Mouse (Mus musculus) gastrocnemius, postnatal 14 days (tissue): Measurements from ENCODE around the gene Phldb1. TPM values are rescaled to one million over a fixed set of nuclear protein-coding genes. Genes with fewer than 3 reads are reported as not detected.
"Not testable (repeated sequence)": the region's sequence is repeated elsewhere in the genome, so short reads cannot be mapped to it uniquely, and the experiment has no call there.

Source experiments
- DNase-seq: peaks from one replicate; pipeline ENCODE4 v3.0.0; 2021; ENCODE audit warnings: mixed read lengths
- intact Hi-C: fragments of 180-260 bp; cut with DNase I; formaldehyde crosslinking; loops from one replicate; pipeline ENCODE4 v1.15.1; 2025; ENCODE audit warnings: low total_unique reads
- total RNA-seq, 2 experiments: library from RNA; stranded (reverse); gene quantifications; 2 replicates each; pipeline ENCODE4 v1.2.3; 2021

The Phldb1 gene
- total RNA-seq, 2 experiments from 2014 or later, result 43.8 to 47.6 TPM

- intact Hi-C loops, result not testable (repeated sequence)
- DNase-seq, result peak; percentile 28
Measured at GRCm38 (mm10) chr9:44638726-44639125, 96.3 kb downstream of the Phldb1 start.

DNA sequence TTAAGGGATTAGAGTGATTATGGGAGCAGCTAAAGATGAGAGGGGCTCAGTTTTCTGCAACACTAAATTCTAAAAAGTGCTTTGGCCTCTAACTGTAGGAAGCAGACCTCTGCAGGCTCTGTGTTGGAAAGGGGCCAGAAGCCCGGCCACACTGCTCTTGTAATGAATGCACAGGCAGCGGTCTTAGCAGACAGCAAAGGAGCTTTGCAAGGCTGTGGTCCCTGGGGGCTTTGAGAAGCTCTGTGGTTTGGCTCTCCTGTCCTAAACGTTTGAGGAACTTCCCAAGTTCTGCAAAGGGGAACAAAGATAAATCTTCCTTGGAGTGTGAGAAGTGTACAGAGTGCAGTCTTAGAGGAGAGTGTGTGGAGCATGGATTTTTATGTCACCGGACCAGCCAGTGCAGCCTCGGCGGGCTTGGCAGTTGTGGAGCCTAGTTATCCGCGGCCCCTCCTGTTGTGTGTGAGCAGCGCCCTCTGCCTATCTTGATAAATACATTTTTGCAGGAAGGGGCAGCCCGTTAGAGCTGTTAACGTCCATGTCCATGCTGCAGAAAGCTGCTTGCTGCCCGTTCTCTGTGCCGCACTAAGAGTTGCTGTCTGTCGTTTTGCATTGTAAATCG, 97.3 kb downstream of the Phldb1 start:
- peak; percentile 61 for DNase-seq
- intact Hi-C loops, result no loop called here

Other genes starting within 250 kb of the Phldb1 start
- gene Cxcr5, start 173.3 kb downstream of the Phldb1 start, total RNA-seq, result not detected
- gene Ddx6, start 130.3 kb downstream of the Phldb1 start, total RNA-seq, result 10 to 100 TPM; 61.8 to 62.2 TPM
- gene Treh, start 62.0 kb downstream of the Phldb1 start, total RNA-seq, result not detected
- gene Arcn1, start 32.6 kb upstream of the Phldb1 start, total RNA-seq, result 10 to 100 TPM; 65.1 to 69.9 TPM
- gene Ift46, start 32.7 kb upstream of the Phldb1 start, total RNA-seq, result 10 to 100 TPM; 29.2 to 38.8 TPM
- gene Tmem25, start 64.1 kb upstream of the Phldb1 start, total RNA-seq, result 10 to 100 TPM in 1 of 2 experiments, 1 to 10 TPM in 1; 9.4 to 11.6 TPM
- gene Ttc36, start 67.9 kb upstream of the Phldb1 start, total RNA-seq, result under 1 TPM in 1 of 2 experiments, not detected in 1; 0.73 TPM
- gene Kmt2a, start 146.1 kb upstream of the Phldb1 start, total RNA-seq, result 10 to 100 TPM; 11.8 to 14.3 TPM
- gene Atp5l, start 185.5 kb upstream of the Phldb1 start, total RNA-seq, result 100 to 1,000 TPM; 663 to 775 TPM
- gene Ube4a, start 230.4 kb upstream of the Phldb1 start, total RNA-seq, result 10 to 100 TPM; 31.9 to 36.4 TPM
- gene Cd3g, start 245.2 kb upstream of the Phldb1 start, total RNA-seq, result under 1 TPM in 1 of 2 experiments, not detected in 1; 0.13 TPM
- under 1 TPM in 1 of 2 experiments, not detected in 1; 0.33 TPM for gene Cd3d, start 246.6 kb upstream of the Phldb1 start, total RNA-seq